8 mouse cellular contexts compared by ENCODE assay signal in the genomic region with DNA sequence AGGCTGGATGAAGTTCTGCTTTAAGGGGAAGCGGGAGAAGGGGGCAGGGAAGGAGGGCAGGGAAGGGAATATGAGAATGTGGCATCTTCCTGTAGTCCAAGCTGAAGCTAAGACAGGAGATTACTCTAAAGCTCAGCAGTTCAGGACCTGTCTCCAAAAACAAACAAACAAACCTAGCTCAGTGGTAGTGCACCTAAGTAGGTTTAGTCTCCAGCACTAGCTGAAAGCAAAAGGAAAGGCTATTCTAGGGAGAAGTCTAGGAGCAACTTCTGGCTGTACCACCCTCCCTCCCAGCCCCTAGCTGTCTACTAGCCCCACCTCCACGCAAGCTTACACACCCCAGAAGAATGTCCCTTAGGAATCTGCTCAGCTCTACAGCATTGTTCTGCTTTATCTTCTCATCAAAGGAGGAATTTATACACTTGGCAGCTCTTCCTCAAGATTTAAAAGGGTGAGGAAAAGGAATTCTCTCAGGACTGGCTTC. TPM values are rescaled to one million over a fixed set of nuclear protein-coding genes. Genes with fewer than 3 reads are reported as not detected.
DNase-seq lines count a peak whose midpoint lies in the region; ATAC-seq lines count a peak whose summit lies in the region.

No protein-coding gene starts in this region.

- intact Hi-C loops in gastrocnemius, postnatal 14 days (cut with DNase I; ENCODE audit: low total_unique reads): no loop called here

- WGBS in heart, embryonic 15.5 days: 2% methylated on average over 2 of the region's 2 CpGs
- 3% methylated on average over 2 of the region's 2 CpGs for WGBS in midbrain, embryonic 10.5 days

- no peaks in the 10 kb centered on the region for H3K27me3 ChIP-seq in heart, embryonic 15.5 days
- H3K27me3 ChIP-seq in midbrain, embryonic 10.5 days (ENCODE audit: low read depth, poor library complexity, severe bottlenecking): no peaks in the 10 kb centered on the region

- ATAC-seq in heart, embryonic 15.5 days (replicated peaks; ENCODE audit: insufficient number of reproducible peaks, insufficient read depth, low FRiP score, low read depth): peak; percentile 38; the same call in 1 of the 2 replicates

- H3K9ac ChIP-seq in heart, embryonic 15.5 days: peak overlapping the region; percentile 69

- H3K4me3 ChIP-seq in heart, embryonic 15.5 days: peak overlapping the region; percentile 97
- H3K4me3 ChIP-seq in midbrain, embryonic 10.5 days: peak overlapping the region; percentile 96

- H3K36me3 ChIP-seq in heart, embryonic 15.5 days: no peaks in the 10 kb centered on the region
- H3K36me3 ChIP-seq in midbrain, embryonic 10.5 days: peaks cover 3% of the 10 kb centered on the region; the same call in 1 of the 2 replicates

- H3K4me1 ChIP-seq in heart, embryonic 15.5 days (replicated peaks): peaks cover 26% of the 10 kb centered on the region
- H3K4me1 ChIP-seq in midbrain, embryonic 10.5 days: peaks cover 34% of the 10 kb centered on the region

- H3K9me3 ChIP-seq in heart, embryonic 15.5 days (replicated peaks): no peaks in the 10 kb centered on the region
- no peaks in the 10 kb centered on the region for H3K9me3 ChIP-seq in midbrain, embryonic 10.5 days (replicated peaks)

- H3K27ac ChIP-seq in heart, embryonic 15.5 days: peak overlapping the region; percentile 93
- H3K27ac ChIP-seq in midbrain, embryonic 10.5 days (replicated peaks): peak overlapping the region; percentile 97; the same call in 1 of the 2 replicates

- peak; percentile 4 for DNase-seq in gastrocnemius, postnatal 14 days
- DNase-seq in gastrocnemius, postnatal 10 days: no peak
- DNase-seq in embryo, embryonic 11 days: peak; percentile 41
- peak; percentile 37 to 60 for DNase-seq in kidney, postnatal 25 days
- peak; percentile 33 for DNase-seq in midbrain, embryonic 10.5 days (ENCODE audit: low spot score)
- no peak for DNase-seq in right cerebral cortex, adult 18-20 months
- no peak for DNase-seq in urinary bladder, postnatal 4 days (ENCODE audit: low spot score in 2 of 2)

- peak overlapping the region; percentile 97 for H3K4me2 ChIP-seq in heart, embryonic 15.5 days

RNA-seq across cellular contexts. Expression of a gene that starts 1.1 kb away (rescaled TPM):
- total RNA-seq in gastrocnemius, postnatal 14 days (2021): 10 to 100 TPM; 10.1 to 10.3 TPM
- total RNA-seq in gastrocnemius, postnatal 10 days (2021): 10 to 100 TPM; 11.4 to 16.1 TPM
- 14.7 and 16.7 TPM in 2 replicates for polyA plus RNA-seq in heart, embryonic 15.5 days (2015; fragmentation: Nextera tagmentation; extraction: Ambion mirVana)
- 23.2 and 28.6 TPM in 2 replicates for polyA plus RNA-seq in midbrain, embryonic 10.5 days (2016; fragmentation: Nextera tagmentation; extraction: Ambion mirVana)

RNA-seq across cellular contexts. Expression of a gene that starts 59.8 kb away (rescaled TPM):
- 10 to 100 TPM; 11.5 to 13.5 TPM for total RNA-seq in gastrocnemius, postnatal 14 days (2021)
- 10 to 100 TPM; 16.6 to 20.2 TPM for total RNA-seq in gastrocnemius, postnatal 10 days (2021)
- polyA plus RNA-seq in heart, embryonic 15.5 days (2015; fragmentation: Nextera tagmentation; extraction: Ambion mirVana): 9.3 and 9.4 TPM in 2 replicates
- 11.7 and 11.8 TPM in 2 replicates for polyA plus RNA-seq in midbrain, embryonic 10.5 days (2016; fragmentation: Nextera tagmentation; extraction: Ambion mirVana)

Comparison
In these comparisons a context has a peak if more than half of its experiments do, and no peak if none do; other contexts are left out.
1. DNase-seq: peak in gastrocnemius, postnatal 14 days (single experiment), embryo, embryonic 11 days (single experiment), kidney, postnatal 25 days (2 of 2) and midbrain, embryonic 10.5 days (single experiment); none in gastrocnemius, postnatal 10 days (single experiment), right cerebral cortex, adult 18-20 months (single experiment) and urinary bladder, postnatal 4 days (0 of 2).